Mouse (Mus musculus): ENCODE results near the gene Ghitm. TPM values are rescaled to one million over a fixed set of nuclear protein-coding genes. Genes with fewer than 3 reads are reported as not detected.

Ghitm gene
- polyA plus RNA-seq, 1 experiment: 396 TPM

- no peaks in the 10 kb centered on the region for H3K27me3 ChIP-seq (ENCODE audit: control insufficient read depth, insufficient read depth, insufficient read length)
- H3K79me2 ChIP-seq (ENCODE audit: control insufficient read depth, insufficient read depth): peaks cover 37% of the 10 kb centered on the region
- peak overlapping the region; percentile 86 for H3K4me3 ChIP-seq
- H3ac ChIP-seq (ENCODE audit: control insufficient read depth, insufficient read length): no peak overlapping the region
- peaks cover 9% of the 10 kb centered on the region for H3K36me3 ChIP-seq (ENCODE audit: control insufficient read depth, insufficient read depth)
- no peak overlapping the region for H3K4me2 ChIP-seq (ENCODE audit: low read depth)
- TF ChIP-seq POLR2A (IDR thresholded peaks at IDR 0.05; ENCODE audit: insufficient read length, low read depth): no peak
- no peak for TF ChIP-seq TCF12 (IDR thresholded peaks at IDR 0.05; ENCODE audit: insufficient read depth, poor library complexity, severe bottlenecking)
- no peak for TF ChIP-seq E2F4 (IDR thresholded peaks at IDR 0.05; ENCODE audit: insufficient read depth)
- no peak for TF ChIP-seq USF1 (IDR thresholded peaks at IDR 0.05; ENCODE audit: low read depth)
- no peak for TF ChIP-seq REST (IDR thresholded peaks at IDR 0.05; ENCODE audit: insufficient read depth, insufficient read length)
- TF ChIP-seq MYOD1 (IDR thresholded peaks at IDR 0.05; ENCODE audit: control insufficient read depth in 1 of 3, insufficient read length in 2 of 3, low read depth in 2 of 3): no peak
- no peak for TF ChIP-seq MAX (IDR thresholded peaks at IDR 0.05; ENCODE audit: low read depth)
These were observed 1.0 kb upstream of the Ghitm start for GRCm38 (mm10) chr14:37136110-37136509.

- Histone ChIP-seq H3ac (ENCODE audit: control insufficient read depth, insufficient read length) (peak overlapping the region; percentile 89), H3K79me2 (ENCODE audit: control insufficient read depth, insufficient read depth) (peaks cover 37% of the 10 kb centered on the region), H3K4me3 (peak overlapping the region; percentile 86), H3K36me3 (ENCODE audit: control insufficient read depth, insufficient read depth) (peaks cover 14% of the 10 kb centered on the region), H3K27me3 (ENCODE audit: control insufficient read depth, insufficient read depth, insufficient read length) (no peaks in the 10 kb centered on the region), H3K4me2 (ENCODE audit: low read depth) (peak overlapping the region; percentile 83)
- TF ChIP-seq MYOG (IDR thresholded peaks at IDR 0.05; ENCODE audit: control insufficient read depth in 1 of 3, insufficient read depth in 1 of 3, insufficient read length in 2 of 3, low read depth in 2 of 3): no peak
- TF ChIP-seq REST (IDR thresholded peaks at IDR 0.05; ENCODE audit: insufficient read depth, insufficient read length): no peak
- no peak for TF ChIP-seq POLR2A (IDR thresholded peaks at IDR 0.05; ENCODE audit: insufficient read length, low read depth)
- TF ChIP-seq E2F4 (IDR thresholded peaks at IDR 0.05; ENCODE audit: insufficient read depth): no peak
- no peak for TF ChIP-seq MYOD1 (IDR thresholded peaks at IDR 0.05; ENCODE audit: control insufficient read depth in 1 of 3, insufficient read length in 2 of 3, low read depth in 2 of 3)
- TF ChIP-seq POLR2AphosphoS2 (IDR thresholded peaks at IDR 0.05; ENCODE audit: insufficient read length, low read depth): no peak
- TF ChIP-seq TCF12 (IDR thresholded peaks at IDR 0.05; ENCODE audit: insufficient read depth, poor library complexity, severe bottlenecking): no peak
- TF ChIP-seq CEBPB (IDR thresholded peaks at IDR 0.05; ENCODE audit: insufficient read depth, poor library complexity, severe bottlenecking): no peak
- TF ChIP-seq SRF (IDR thresholded peaks at IDR 0.05; ENCODE audit: control insufficient read depth, insufficient read length, low read depth): no peak
- no peak for TF ChIP-seq TCF3 (IDR thresholded peaks at IDR 0.05; ENCODE audit: insufficient read length, low read depth)
- no peak for TF ChIP-seq MAX (IDR thresholded peaks at IDR 0.05; ENCODE audit: low read depth)
- TF ChIP-seq USF1 (IDR thresholded peaks at IDR 0.05; ENCODE audit: low read depth): no peak
These were observed 599 bp upstream of the Ghitm start for GRCm38 (mm10) chr14:37135671-37136070.

- Histone ChIP-seq H3ac (ENCODE audit: control insufficient read depth, insufficient read length) (peak overlapping the region; percentile 89), H3K4me2 (ENCODE audit: low read depth) (peak overlapping the region; percentile 72), H3K4me3 (peak overlapping the region; percentile 86), H3K36me3 (ENCODE audit: control insufficient read depth, insufficient read depth) (peaks cover 24% of the 10 kb centered on the region), H3K79me2 (ENCODE audit: control insufficient read depth, insufficient read depth) (peaks cover 37% of the 10 kb centered on the region), H3K27me3 (ENCODE audit: control insufficient read depth, insufficient read depth, insufficient read length) (no peaks in the 10 kb centered on the region)
- TF ChIP-seq MYOG (IDR thresholded peaks at IDR 0.05; ENCODE audit: control insufficient read depth in 1 of 3, insufficient read depth in 1 of 3, insufficient read length in 2 of 3, low read depth in 2 of 3): peak in 1 of 3 experiments; percentile 1
- TF ChIP-seq CEBPB (IDR thresholded peaks at IDR 0.05; ENCODE audit: insufficient read depth, poor library complexity, severe bottlenecking): peak; percentile 93
- TF ChIP-seq MYOD1 (IDR thresholded peaks at IDR 0.05; ENCODE audit: control insufficient read depth in 1 of 3, insufficient read length in 2 of 3, low read depth in 2 of 3): no peak
These were observed 557 bp downstream of the Ghitm start for GRCm38 (mm10) chr14:37134304-37135126.

GRCm38 (mm10) chr14:37127652-37128051 lies 7.4 kb downstream of the Ghitm start:
- Histone ChIP-seq H3K36me3 (ENCODE audit: control insufficient read depth, insufficient read depth) (peaks cover 87% of the 10 kb centered on the region), H3ac (ENCODE audit: control insufficient read depth, insufficient read length) (no peak overlapping the region), H3K27me3 (ENCODE audit: control insufficient read depth, insufficient read depth, insufficient read length) (no peaks in the 10 kb centered on the region), H3K4me2 (ENCODE audit: low read depth) (no peak overlapping the region), H3K4me3 (no peak overlapping the region), H3K79me2 (ENCODE audit: control insufficient read depth, insufficient read depth) (peaks cover 15% of the 10 kb centered on the region)
- TF ChIP-seq REST (IDR thresholded peaks at IDR 0.05; ENCODE audit: insufficient read depth, insufficient read length) (no peak), TCF3 (IDR thresholded peaks at IDR 0.05; ENCODE audit: insufficient read length, low read depth) (no peak), MYOG (IDR thresholded peaks at IDR 0.05; ENCODE audit: control insufficient read depth in 1 of 3, insufficient read depth in 1 of 3, insufficient read length in 2 of 3, low read depth in 2 of 3) (no peak), TCF12 (IDR thresholded peaks at IDR 0.05; ENCODE audit: insufficient read depth, poor library complexity, severe bottlenecking) (no peak), MAX (IDR thresholded peaks at IDR 0.05; ENCODE audit: low read depth) (no peak), E2F4 (IDR thresholded peaks at IDR 0.05; ENCODE audit: insufficient read depth) (no peak), SRF (IDR thresholded peaks at IDR 0.05; ENCODE audit: control insufficient read depth, insufficient read length, low read depth) (no peak), POLR2AphosphoS2 (IDR thresholded peaks at IDR 0.05; ENCODE audit: insufficient read length, low read depth) (no peak), POLR2A (IDR thresholded peaks at IDR 0.05; ENCODE audit: insufficient read length, low read depth) (no peak), CEBPB (IDR thresholded peaks at IDR 0.05; ENCODE audit: insufficient read depth, poor library complexity, severe bottlenecking) (no peak), MYOD1 (IDR thresholded peaks at IDR 0.05; ENCODE audit: control insufficient read depth in 1 of 3, insufficient read length in 2 of 3, low read depth in 2 of 3) (no peak), USF1 (IDR thresholded peaks at IDR 0.05; ENCODE audit: low read depth) (no peak)

GRCm38 (mm10) chr14:37119233-37119632 lies 15.8 kb downstream of the Ghitm start:
- no peak overlapping the region for H3K4me2 ChIP-seq (ENCODE audit: low read depth)
- H3K36me3 ChIP-seq (ENCODE audit: control insufficient read depth, insufficient read depth): peaks cover 55% of the 10 kb centered on the region
- no peaks in the 10 kb centered on the region for H3K27me3 ChIP-seq (ENCODE audit: control insufficient read depth, insufficient read depth, insufficient read length)
- H3ac ChIP-seq (ENCODE audit: control insufficient read depth, insufficient read length): no peak overlapping the region
- TF ChIP-seq POLR2AphosphoS2 (IDR thresholded peaks at IDR 0.05; ENCODE audit: insufficient read length, low read depth) (peak; percentile 59), SRF (IDR thresholded peaks at IDR 0.05; ENCODE audit: control insufficient read depth, insufficient read length, low read depth) (no peak)
- no peaks in the 10 kb centered on the region for H3K79me2 ChIP-seq (ENCODE audit: control insufficient read depth, insufficient read depth)
- H3K4me3 ChIP-seq: no peak overlapping the region

Measured in myocyte (in vitro differentiated cells).